Mouse (Mus musculus) CH12.LX (cell line): ENCODE measurements around the gene Zdhhc13. TPM values are rescaled to one million over a fixed set of nuclear protein-coding genes. Genes with fewer than 3 reads are reported as not detected.

Experiments used
- DNase-seq: peaks from one replicate; pipeline ENCODE4 v3.0.0-alpha.2; 2013; ENCODE audit errors: extremely low read depth
- H3K27ac ChIP-seq: 2 replicates; pipeline ENCODE4 v1.5.1; 2012; ENCODE audit warnings: low read depth, mild to moderate bottlenecking, control low read depth, moderate library complexity; ENCODE audit not compliant: insufficient read depth
- H3K27me3 ChIP-seq: replicated peaks from 2 replicates; pipeline ENCODE3; 2012; ENCODE audit warnings: inconsistent platforms
- H3K36me3 ChIP-seq, 2 experiments: replicated peaks in 1 of 2; 2 replicates each; pipeline versions ENCODE3 to v1.6.1; 2012; ENCODE audit warnings: inconsistent platforms in 1 of 2, low read length in 1 of 2, mild to moderate bottlenecking in 1 of 2, mixed read lengths in 1 of 2, moderate library complexity in 1 of 2; ENCODE audit not compliant: control insufficient read depth in 1 of 2, insufficient read depth in 1 of 2
- H3K4me1 ChIP-seq, 2 experiments: 2 replicates each; pipeline ENCODE4 v1.6.1; 2012; ENCODE audit warnings: inconsistent platforms in 1 of 2, moderate library complexity in 1 of 2; ENCODE audit not compliant: insufficient read depth in 2 of 2, control insufficient read depth in 1 of 2
- H3K4me2 ChIP-seq: 2 replicates; pipeline ENCODE4 v1.6.1; 2012; ENCODE audit warnings: low read depth, mild to moderate bottlenecking, control low read depth; ENCODE audit not compliant: poor library complexity, insufficient read depth, severe bottlenecking
- H3K4me3 ChIP-seq, 3 experiments: fragments of 150-350 bp in 1 of 3; sonication (generic) in 1 of 3; replicated peaks in 1 of 3; 2 replicates each; pipeline versions ENCODE3 to v1.5.1; 2011 to 2012; ENCODE audit warnings: low read depth in 2 of 3, low read length in 2 of 3, mild to moderate bottlenecking in 2 of 3, moderate library complexity in 2 of 3, control low read depth in 1 of 3, improper control_type of control experiment in 1 of 3, inconsistent platforms in 1 of 3, mixed read lengths in 1 of 3; ENCODE audit not compliant: poor library complexity in 1 of 3
- H3K79me2 ChIP-seq: replicated peaks from 2 replicates; pipeline ENCODE4 v1.6.1; 2012; ENCODE audit warnings: mild to moderate bottlenecking, moderate library complexity; ENCODE audit not compliant: control insufficient read depth, poor library complexity, insufficient read depth, severe bottlenecking; ENCODE audit errors: extremely low read depth
- H3K9ac ChIP-seq: 2 replicates; pipeline ENCODE4 v1.6.1; 2012; ENCODE audit warnings: low read depth, mild to moderate bottlenecking, control low read depth, moderate library complexity; ENCODE audit not compliant: insufficient read depth
- H3K9me3 ChIP-seq: replicated peaks from 2 replicates; pipeline ENCODE3; 2012; ENCODE audit warnings: low read length, inconsistent platforms, mixed read lengths
- BHLHE40 ChIP-seq: IDR thresholded peaks from 2 replicates; pipeline ENCODE4 v1.6.1; 2011; ENCODE audit warnings: mild to moderate bottlenecking, low read depth, low read length, improper control_type of control experiment
- E2F4 ChIP-seq: IDR thresholded peaks from 2 replicates; pipeline ENCODE4 v1.6.1; 2011; ENCODE audit warnings: low read depth, low read length, improper control_type of control experiment; ENCODE audit not compliant: insufficient replicate concordance
- ELF1 ChIP-seq: IDR thresholded peaks from 2 replicates; pipeline ENCODE4 v1.6.1; 2014; ENCODE audit warnings: low read depth, mild to moderate bottlenecking, inconsistent platforms, low read length, improper control_type of control experiment
- ETS1 ChIP-seq: conservative IDR thresholded peaks from 2 replicates; pipeline ENCODE4 v1.6.1; 2012; ENCODE audit warnings: low read depth, mild to moderate bottlenecking, inconsistent platforms, low read length, improper control_type of control experiment, moderate library complexity
- GABPA ChIP-seq: IDR thresholded peaks from 2 replicates; pipeline ENCODE4 v1.6.1; 2012; ENCODE audit warnings: low read depth, low read length, improper control_type of control experiment, inconsistent platforms; ENCODE audit not compliant: insufficient replicate concordance
- JUN ChIP-seq: IDR thresholded peaks from 2 replicates; pipeline ENCODE4 v1.6.1; 2011; ENCODE audit warnings: low read depth, mild to moderate bottlenecking, low read length, improper control_type of control experiment, moderate library complexity; ENCODE audit not compliant: insufficient read depth
- MAFK ChIP-seq: IDR thresholded peaks from 2 replicates; pipeline ENCODE4 v1.6.1; 2011; ENCODE audit warnings: low read length, improper control_type of control experiment; ENCODE audit not compliant: insufficient replicate concordance
- MEF2A ChIP-seq: IDR thresholded peaks from 2 replicates; pipeline ENCODE4 v1.6.1; 2014; ENCODE audit warnings: low read depth, mild to moderate bottlenecking, inconsistent platforms, low read length, improper control_type of control experiment, borderline replicate concordance
- NELFE ChIP-seq: IDR thresholded peaks from 2 replicates; pipeline ENCODE4 v1.6.1; 2011; ENCODE audit warnings: low read depth, low read length, improper control_type of control experiment
- POLR2A ChIP-seq: IDR thresholded peaks from 2 replicates; pipeline ENCODE4 v1.6.1; 2011; ENCODE audit warnings: low read depth, mild to moderate bottlenecking, improper control_type of control experiment, low read length
- TCF12 ChIP-seq: IDR thresholded peaks from 2 replicates; pipeline ENCODE4 v1.6.1; 2014; ENCODE audit warnings: low read depth, mild to moderate bottlenecking, inconsistent platforms, low read length, improper control_type of control experiment
- USF1 ChIP-seq: IDR thresholded peaks from 2 replicates; pipeline ENCODE4 v1.6.1; 2014; ENCODE audit warnings: low read depth, mild to moderate bottlenecking, inconsistent platforms, low read length, improper control_type of control experiment
- ZC3H11A ChIP-seq: IDR thresholded peaks from 2 replicates; pipeline ENCODE4 v1.6.1; 2012; ENCODE audit warnings: low read depth, mild to moderate bottlenecking, inconsistent platforms, low read length, improper control_type of control experiment
- ZKSCAN1 ChIP-seq: IDR thresholded peaks from 2 replicates; pipeline ENCODE4 v1.6.1; 2012; ENCODE audit warnings: low read depth, inconsistent platforms, low read length, improper control_type of control experiment, borderline replicate concordance
- dilution Hi-C: fragments of 300-500 bp; cut with MboI; formaldehyde crosslinking; loops from 2 replicates; pipeline ENCODE4 v1.14.3; 2020; ENCODE audit warnings: low sequenced_read_pairs; ENCODE audit not compliant: extremely low pct_unique_long_range_greater_than_20kb, extremely low pct_ligation_motif_present
- in situ Hi-C: fragments of 300-500 bp; cut with MboI; formaldehyde crosslinking; loops from 3 replicates; pipeline ENCODE4 v1.14.3; 2019; ENCODE audit warnings: low sequenced_read_pairs, low pct_ligation_motif_present, low pct_unique_long_range_greater_than_20kb, mixed read lengths
- polyA plus RNA-seq: library from polyadenylated mRNA; unstranded; fragments of >175 nt; gene quantifications from 2 replicates; pipeline ENCODE4 v1.2.1, GENCODE M21; 2012; ENCODE audit warnings: low read depth; ENCODE audit not compliant: insufficient read length
- total RNA-seq, 2 experiments: library from RNA; depleted of rRNA; stranded (reverse); fragments of 300-350 nt in 1 of 2; fragments of >200 nt in 1 of 2; gene quantifications; 2 replicates each; pipeline ENCODE4 v1.2.3; 2012 to 2014

Gene Zdhhc13
- total and polyA plus RNA-seq, 3 experiments = 19.9 to 74.3 (median 32.3) TPM

- H3K4me3 ChIP-seq = no peak overlapping the region
- no peak for TF ChIP-seq NELFE
- TF ChIP-seq GABPA = no peak
- TF ChIP-seq ZKSCAN1 = no peak
- no peak for TF ChIP-seq TCF12
- TF ChIP-seq E2F4 = no peak
- TF ChIP-seq POLR2A = no peak
- TF ChIP-seq USF1 = no peak
- TF ChIP-seq BHLHE40 = no peak
- no peak for TF ChIP-seq MAFK
- no peaks in the 10 kb centered on the region for H3K9me3 ChIP-seq
- dilution Hi-C loops = no loop called here
- H3K4me2 ChIP-seq = no peak overlapping the region
- in situ Hi-C loops = no loop called here
- no peak for DNase-seq
- H3K9ac ChIP-seq = no peak overlapping the region
- no peak overlapping the region for H3K27ac ChIP-seq
- no peaks in the 10 kb centered on the region for H3K27me3 ChIP-seq
- peaks cover 0 to 18% of the 10 kb centered on the region in 2 experiments; a peak in 2 of 4 replicates for H3K4me1 ChIP-seq
- H3K36me3 ChIP-seq = no peaks in the 10 kb centered on the region
- H3K79me2 ChIP-seq = no peaks in the 10 kb centered on the region
Observed at GRCm38 (mm10) chr7:48782432-48782831, 6.4 kb upstream of the Zdhhc13 start.

- no peak for DNase-seq
- dilution Hi-C loops (no loop called here), in situ Hi-C loops (no loop called here)
- Histone ChIP-seq H3K27me3 (no peaks in the 10 kb centered on the region), H3K79me2 (no peaks in the 10 kb centered on the region), H3K36me3 (no peaks in the 10 kb centered on the region), H3K9ac (no peak overlapping the region), H3K4me2 (no peak overlapping the region), H3K4me3 (no peak overlapping the region), H3K27ac (no peak overlapping the region), H3K9me3 (no peaks in the 10 kb centered on the region), H3K4me1 (peaks cover 3 to 26% of the 10 kb centered on the region in 2 experiments; a peak in 3 of 4 replicates)
- no peak for TF ChIP-seq JUN
- no peak for TF ChIP-seq ELF1
- no peak for TF ChIP-seq MEF2A
- TF ChIP-seq ETS1 = no peak
- no peak for TF ChIP-seq ZC3H11A
- TF ChIP-seq, all 38 proteins: peak for 0
Observed at GRCm38 (mm10) chr7:48784773-48785523, 3.9 kb upstream of the Zdhhc13 start.
